Mouse (Mus musculus) C3H10T1/2 (cell line): ENCODE data around the gene Ip6k3. TPM values are rescaled to one million over a fixed set of nuclear protein-coding genes. Genes with fewer than 3 reads are reported as not detected.

Experiments
- polyA plus RNA-seq, 2 experiments: library from polyadenylated mRNA; unstranded; fragments of >200 nt; fragmentation: generic; extraction: Trizol; gene quantifications; one replicate each; pipeline ENCODE4 v1.2.1; 2012; ENCODE audit warnings: missing spikeins in 2 of 2

Ip6k3 gene
- polyA plus RNA-seq: under 1 TPM; 0.34 to 0.94 TPM

DNA sequence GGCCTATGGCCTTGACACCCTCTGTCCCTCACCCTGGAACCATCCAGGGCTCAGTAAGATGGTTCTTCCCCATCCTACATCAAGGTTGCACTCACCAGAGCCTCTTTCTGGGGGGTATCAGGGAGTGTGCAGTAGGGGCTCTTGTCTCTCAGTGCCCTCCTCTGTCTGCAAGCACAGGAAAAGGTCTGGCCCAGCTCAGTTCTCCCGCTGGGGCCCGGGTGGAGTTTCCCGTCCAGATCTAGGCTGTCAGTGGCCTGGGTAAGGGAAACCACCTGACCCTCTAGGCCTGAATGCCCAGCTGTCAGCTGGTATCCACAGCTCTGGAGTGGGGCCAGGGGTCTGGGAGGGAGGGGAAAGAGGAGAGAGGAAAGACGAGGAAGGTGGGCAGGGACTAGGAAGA lies at the start of gene Ip6k3:
Ip6k3 (minus strand) TSS at position 251 of the 400 bp plus-strand sequence.

GRCm38 (mm10) chr17:27204075-27204909 lies 36.7 kb upstream of the Ip6k3 start, which contains the start of gene Lemd2:
Lemd2 (minus strand) TSS chr17:27204469.

DNA sequence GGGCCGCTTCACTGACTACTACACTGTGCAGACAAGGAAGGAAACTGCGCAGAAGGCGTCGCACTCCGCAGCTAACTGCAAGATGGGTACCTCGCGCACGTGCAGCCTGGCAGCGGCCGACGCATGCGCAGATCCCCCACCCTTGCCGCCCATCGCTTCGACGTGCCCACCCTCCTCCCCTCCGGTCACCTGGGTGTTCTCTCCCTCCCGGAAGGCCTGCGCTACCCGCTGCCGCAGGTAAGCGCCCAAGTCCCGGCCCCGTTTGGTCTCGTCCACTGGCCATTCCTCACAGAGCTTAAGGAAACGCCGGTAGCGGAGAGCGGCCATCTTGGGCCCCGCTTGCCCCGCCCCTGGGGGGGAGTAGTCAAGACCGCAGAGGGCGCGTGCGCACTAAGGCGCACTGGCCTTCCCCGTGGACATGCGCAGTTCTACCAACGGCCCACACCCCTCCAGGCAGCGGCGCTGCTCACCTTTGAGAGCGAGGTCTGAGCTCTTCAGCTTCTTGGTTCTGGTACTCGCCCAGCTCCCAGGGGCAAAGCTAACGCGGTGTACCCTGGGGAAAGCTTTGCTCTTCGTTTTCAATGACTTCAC lies 33.9 kb downstream of the Ip6k3 start, which contains the start of gene Uqcc2:
Uqcc2 (minus strand) TSS at position 366 of the 591 bp plus-strand sequence.

Other genes starting within 250 kb of the Ip6k3 start
- 10 to 100 TPM in 1 of 2 experiments, 1 to 10 TPM in 1; 6.1 to 31.6 TPM for gene Phf1, start 234.7 kb downstream of the Ip6k3 start, polyA plus RNA-seq
- 100 to 1,000 TPM; 240 to 326 TPM for gene Cuta, start 228.2 kb downstream of the Ip6k3 start, polyA plus RNA-seq
- 10 to 100 TPM in 1 of 2 experiments, under 1 TPM in 1; 0.30 to 12.1 TPM for gene Syngap1, start 226.5 kb downstream of the Ip6k3 start, polyA plus RNA-seq
- 1 to 10 TPM; 3.1 to 8.4 TPM for gene Zbtb9, start 194.6 kb downstream of the Ip6k3 start, polyA plus RNA-seq
- gene Bak1, start 138.8 kb downstream of the Ip6k3 start, polyA plus RNA-seq: 100 to 1,000 TPM; 107 to 169 TPM
- gene Itpr3, start 110.5 kb downstream of the Ip6k3 start, polyA plus RNA-seq: 10 to 100 TPM; 12.4 to 26.1 TPM
- 1,000 to 10,000 TPM in 1 of 2 experiments, 100 to 1,000 TPM in 1; 683 to 1,951 TPM for gene Uqcc2, start 33.9 kb downstream of the Ip6k3 start, polyA plus RNA-seq
- gene Lemd2, start 36.7 kb upstream of the Ip6k3 start, polyA plus RNA-seq: 10 to 100 TPM; 35.8 to 56.6 TPM